Mouse (Mus musculus): ENCODE results near the gene Klhdc8a.

The Klhdc8a gene

GRCm38 (mm10) chr1:132317894-132318863, 19.8 kb downstream of the Klhdc8a start:
- no peak for DNase-seq (ENCODE audit: low spot score)

DNA sequence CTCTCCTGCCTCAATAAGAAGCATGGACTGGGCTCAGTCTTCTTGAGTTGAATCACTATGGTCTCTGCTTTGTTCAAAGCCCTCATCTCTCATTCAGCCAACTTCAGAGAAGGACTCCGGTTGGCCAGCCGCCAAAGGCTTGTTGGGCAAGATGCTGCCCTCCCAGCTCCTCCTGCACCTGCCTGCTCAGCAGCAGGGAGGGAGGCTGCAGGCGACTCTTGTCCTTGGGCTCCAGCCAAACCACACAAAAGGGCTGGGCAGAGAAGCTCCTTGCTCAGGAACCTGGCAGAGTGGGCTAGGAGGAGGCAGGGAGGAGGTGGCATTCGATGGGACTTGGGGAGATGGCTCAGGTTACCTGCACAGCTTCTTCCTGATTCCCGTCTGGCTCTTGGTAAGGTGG, 20.8 kb downstream of the Klhdc8a start:
- peak; percentile 76 for DNase-seq (ENCODE audit: low spot score)

GRCm38 (mm10) chr1:132321821-132322580, 23.6 kb downstream of the Klhdc8a start:
- DNase-seq (ENCODE audit: low spot score) = no peak

- DNase-seq (ENCODE audit: low spot score) = no peak
Observed at GRCm38 (mm10) chr1:132322711-132323542, 24.5 kb downstream of the Klhdc8a start.

DNA sequence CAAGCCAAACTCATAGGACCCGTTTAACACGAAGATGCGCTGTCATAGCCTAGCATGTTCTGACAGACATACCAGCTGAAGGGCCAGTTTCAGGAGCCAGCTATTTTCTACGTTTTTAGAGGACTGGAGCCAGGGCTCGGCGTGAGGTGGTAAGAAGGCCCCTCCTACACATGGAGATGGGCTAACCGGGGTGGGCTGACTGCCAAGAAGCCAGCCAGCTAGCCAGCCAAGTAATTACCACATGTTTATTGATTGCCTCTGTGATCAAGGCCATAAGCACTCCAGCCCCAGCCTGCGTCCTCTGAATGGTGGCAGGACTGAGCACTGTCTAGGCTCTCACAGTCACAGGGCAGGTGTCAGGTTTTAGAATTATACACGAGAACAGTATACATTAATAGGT, 28.4 kb downstream of the Klhdc8a start:
- peak; percentile 82 for DNase-seq (ENCODE audit: low spot score)

GRCm38 (mm10) chr1:132327477-132327876, 29.1 kb downstream of the Klhdc8a start:
- no peak for DNase-seq (ENCODE audit: low spot score)

DNA sequence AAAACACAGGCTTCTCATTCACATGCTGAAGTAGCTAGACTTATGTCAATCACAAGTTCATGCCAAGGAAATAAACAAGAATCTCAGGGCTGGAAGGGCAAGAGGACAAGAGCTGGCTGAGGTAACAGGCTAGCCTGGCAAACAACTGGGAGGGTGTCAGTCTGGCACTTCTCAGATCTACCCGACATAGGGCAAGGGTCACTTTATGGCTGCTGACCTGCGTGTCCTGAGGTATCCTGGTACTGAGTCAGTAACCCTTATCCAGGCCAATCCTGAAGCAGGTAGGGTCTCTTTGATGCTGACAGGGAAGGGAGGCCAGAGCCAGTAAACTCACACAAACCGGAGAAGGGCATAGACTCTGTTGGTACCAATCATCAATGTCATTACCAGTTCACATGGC, 30.1 kb downstream of the Klhdc8a start:
- no peak for DNase-seq (ENCODE audit: low spot score)

DNA sequence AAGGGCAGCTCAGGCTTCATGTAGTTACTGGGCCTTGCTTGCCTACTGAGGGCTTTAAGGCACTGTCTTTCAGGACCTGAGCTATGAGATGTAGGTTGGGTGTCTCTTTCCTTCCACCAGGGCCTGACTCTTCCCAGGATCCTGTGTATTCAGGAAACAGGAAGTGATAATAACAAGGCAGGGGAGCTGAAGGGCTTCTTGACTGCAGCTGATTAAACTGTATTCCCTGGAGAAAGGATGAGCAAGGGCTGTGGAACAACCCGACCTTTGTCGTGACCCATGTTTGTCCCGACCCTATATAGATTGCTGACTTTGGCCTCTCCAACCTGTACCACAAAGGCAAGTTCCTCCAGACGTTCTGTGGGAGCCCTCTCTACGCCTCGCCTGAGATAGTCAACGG, 31.2 kb downstream of the Klhdc8a start:
- DNase-seq (ENCODE audit: low spot score) = no peak

DNA sequence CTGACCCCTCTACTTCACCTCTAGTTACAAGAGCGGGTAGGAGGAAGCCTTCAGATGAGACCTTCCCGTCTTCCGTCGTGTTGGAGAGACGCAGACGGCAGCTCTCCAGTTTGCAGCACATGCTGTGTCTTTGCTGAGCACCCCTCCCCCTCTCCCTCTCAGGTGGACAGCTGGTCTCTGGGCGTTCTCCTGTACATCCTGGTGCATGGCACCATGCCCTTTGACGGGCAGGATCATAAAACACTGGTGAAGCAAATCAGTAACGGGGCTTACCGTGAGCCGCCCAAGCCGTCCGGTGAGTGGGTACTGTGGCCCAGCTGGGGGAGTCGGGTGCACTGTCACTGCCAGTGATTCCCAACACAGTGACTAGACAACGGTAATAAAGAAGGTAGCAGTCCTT, 32.0 kb downstream of the Klhdc8a start:
- DNase-seq (ENCODE audit: low spot score) = no peak

DNA sequence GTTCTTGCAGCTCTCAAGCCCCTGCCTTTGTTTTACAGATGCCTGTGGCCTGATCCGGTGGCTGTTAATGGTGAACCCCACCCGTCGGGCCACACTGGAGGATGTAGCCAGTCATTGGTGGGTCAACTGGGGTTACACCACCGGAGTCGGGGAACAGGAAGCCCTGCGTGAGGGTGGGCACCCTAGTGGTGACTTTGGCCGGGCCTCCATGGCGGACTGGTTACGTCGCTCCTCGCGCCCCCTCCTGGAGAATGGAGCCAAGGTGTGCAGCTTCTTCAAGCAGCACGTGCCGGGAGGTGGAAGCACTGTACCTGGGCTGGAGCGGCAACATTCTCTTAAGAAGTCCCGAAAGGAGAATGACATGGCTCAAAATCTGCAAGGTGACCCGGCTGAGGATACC, 32.9 kb downstream of the Klhdc8a start:
- DNase-seq (ENCODE audit: low spot score) = no peak

GRCm38 (mm10) chr1:132333201-132333600, 34.8 kb downstream of the Klhdc8a start:
- DNase-seq (ENCODE audit: low spot score) = no peak

- no peak for DNase-seq (ENCODE audit: low spot score)
Observed at GRCm38 (mm10) chr1:132333675-132334141, 35.3 kb downstream of the Klhdc8a start.

DNA sequence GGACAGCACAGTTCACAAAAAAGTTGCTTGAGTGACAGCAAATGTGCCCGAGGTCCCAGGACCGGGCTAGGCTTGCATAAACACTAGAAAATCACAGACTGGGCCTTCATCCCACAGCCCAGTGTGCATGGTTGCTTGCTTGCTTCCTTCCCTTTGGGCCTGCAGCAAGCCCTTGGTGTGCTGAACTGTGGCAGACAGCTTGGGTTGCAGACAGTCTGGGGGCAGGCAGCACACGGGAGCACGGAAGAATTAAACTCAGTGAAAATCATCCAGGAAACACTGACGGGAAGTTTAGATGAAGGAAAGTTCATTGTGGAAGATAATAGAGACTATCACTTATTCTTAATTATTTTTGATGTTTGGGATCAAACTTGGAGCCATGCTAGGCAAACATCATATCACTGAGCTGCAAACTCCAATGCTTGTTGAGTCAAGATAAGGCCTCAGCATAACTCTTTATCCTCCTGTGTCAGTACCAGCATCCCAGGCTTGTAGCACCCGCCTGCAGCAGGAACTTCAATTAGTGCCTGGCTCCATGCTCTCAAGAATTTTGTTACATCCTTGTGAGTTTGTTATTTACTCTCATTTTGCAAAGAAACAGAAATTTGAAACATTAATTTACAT, 35.9 kb downstream of the Klhdc8a start:
- no peak for DNase-seq (ENCODE audit: low spot score)

DNA sequence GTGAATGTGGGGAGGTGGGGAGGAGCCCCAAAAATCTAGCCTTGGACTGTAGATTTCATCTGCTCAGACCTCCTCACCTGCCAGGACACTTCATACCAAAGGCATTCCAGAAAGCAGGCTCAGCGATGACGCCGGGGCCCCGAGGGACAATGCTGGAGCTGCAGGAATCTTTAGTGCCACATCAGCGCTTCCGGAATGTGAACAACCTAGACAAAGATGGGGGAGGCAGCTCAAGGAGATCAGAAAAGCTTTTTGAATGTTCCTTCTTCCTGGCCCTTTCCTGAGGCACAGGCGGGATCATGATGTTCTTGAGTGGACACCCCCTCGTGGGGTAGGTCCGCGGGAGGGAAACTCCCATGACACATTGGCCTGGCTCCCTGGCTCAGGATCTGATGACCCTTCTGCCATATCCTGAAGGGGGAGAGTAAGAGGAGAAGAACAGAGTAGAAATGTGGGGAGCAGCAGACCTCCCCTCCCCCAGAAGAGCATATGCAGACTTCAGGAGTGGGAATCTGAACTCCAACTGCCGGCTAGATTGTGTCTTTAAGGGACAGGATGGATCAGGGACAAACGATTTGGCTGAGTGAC, 37.0 kb downstream of the Klhdc8a start:
- DNase-seq (ENCODE audit: low spot score) = no peak

GRCm38 (mm10) chr1:132336921-132337320, 38.5 kb downstream of the Klhdc8a start:
- no peak for DNase-seq (ENCODE audit: low spot score)

- DNase-seq (ENCODE audit: low spot score) = no peak
Observed at GRCm38 (mm10) chr1:132338027-132338660, 39.7 kb downstream of the Klhdc8a start.

- DNase-seq (ENCODE audit: low spot score) = no peak
Observed at GRCm38 (mm10) chr1:132341731-132342501, 43.5 kb downstream of the Klhdc8a start.

- DNase-seq (ENCODE audit: low spot score) = no peak
Observed at GRCm38 (mm10) chr1:132342518-132342917, 44.1 kb downstream of the Klhdc8a start.

GRCm38 (mm10) chr1:132343191-132343590, 44.8 kb downstream of the Klhdc8a start:
- DNase-seq (ENCODE audit: low spot score) = no peak

DNA sequence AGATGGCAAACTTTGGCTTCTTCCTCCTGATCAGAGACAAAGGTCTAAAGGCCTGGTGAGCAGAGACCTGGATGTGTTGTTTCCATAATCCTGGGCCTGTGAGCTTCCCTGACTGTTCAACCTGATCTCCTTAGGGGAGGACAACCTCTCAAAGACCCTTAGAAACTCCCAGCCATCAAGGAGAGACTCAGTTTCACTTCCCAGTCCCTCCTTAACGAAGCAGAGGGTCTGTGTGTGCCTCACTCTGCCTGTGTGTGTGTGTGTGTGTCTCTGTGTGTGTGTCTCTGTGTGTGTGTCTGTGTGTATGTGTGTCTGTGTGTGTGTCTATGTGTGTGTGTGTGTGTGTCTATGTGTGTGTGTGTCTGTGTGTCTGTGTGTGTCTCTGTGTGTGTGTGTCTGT, 45.2 kb downstream of the Klhdc8a start:
- DNase-seq (ENCODE audit: low spot score) = no peak
